Mouse (Mus musculus): ENCODE results near the gene Vmn1r115.
"Not testable (repeated sequence)": the region's sequence is repeated elsewhere in the genome, so short reads cannot be mapped to it uniquely, and the experiment has no call there.

DNA sequence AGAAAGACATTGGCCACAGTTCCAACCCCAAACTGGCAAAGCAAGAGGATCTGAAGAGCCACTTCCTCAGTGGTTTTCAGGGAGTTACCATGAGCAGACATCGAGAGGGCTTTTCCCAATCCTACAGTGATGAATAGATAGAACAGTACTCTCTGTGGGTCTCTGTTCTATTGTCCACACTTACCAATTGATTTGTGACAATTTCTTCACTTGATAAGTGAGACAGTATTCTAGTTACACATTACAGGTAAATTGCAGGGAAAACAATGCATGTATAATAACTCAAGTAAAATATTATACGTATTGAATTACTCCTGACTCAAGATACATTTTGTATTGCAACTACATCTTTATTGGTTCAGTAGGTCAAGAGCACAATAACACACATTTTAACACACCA is 39.2 kb upstream of the Vmn1r115 start, which contains the start of gene Vmn1r117:
- TF ChIP-seq ZNF384 (IDR thresholded peaks at IDR 0.05; ENCODE audit: low read depth, low read length); HCFC1 (IDR thresholded peaks at IDR 0.05; ENCODE audit: borderline replicate concordance, insufficient read depth, low read length): not testable (repeated sequence)

All from ES-E14 (cell line).